Mouse (Mus musculus) ES-E14 (cell line): ENCODE data around the gene Cenps.

Experiments used
- CHD2 ChIP-seq: IDR thresholded peaks from 2 replicates; pipeline ENCODE4 v1.6.1; 2014; ENCODE audit warnings: mild to moderate bottlenecking, low read depth, low read length, inconsistent platforms
- HCFC1 ChIP-seq: IDR thresholded peaks from 2 replicates; pipeline ENCODE4 v1.6.1; 2012; ENCODE audit warnings: low read length, inconsistent platforms, borderline replicate concordance; ENCODE audit not compliant: insufficient read depth
- MAFK ChIP-seq: IDR thresholded peaks from 2 replicates; pipeline ENCODE4 v1.6.1; 2014; ENCODE audit warnings: mild to moderate bottlenecking, low read depth, low read length, inconsistent platforms; ENCODE audit not compliant: insufficient read depth
- ZC3H11A ChIP-seq: IDR thresholded peaks from 2 replicates; pipeline ENCODE4 v1.6.1; 2012; ENCODE audit warnings: low read depth, mild to moderate bottlenecking, inconsistent platforms, low read length, borderline replicate concordance

- no peak for TF ChIP-seq HCFC1
- no peak for TF ChIP-seq CHD2
- no peak for TF ChIP-seq ZC3H11A
- no peak for TF ChIP-seq MAFK
These were observed 36.0 kb downstream of the Cenps start for GRCm38 (mm10) chr4:149101456-149101855.
